Mouse (Mus musculus): ENCODE measurements around the gene Lrfn3.

DNA sequence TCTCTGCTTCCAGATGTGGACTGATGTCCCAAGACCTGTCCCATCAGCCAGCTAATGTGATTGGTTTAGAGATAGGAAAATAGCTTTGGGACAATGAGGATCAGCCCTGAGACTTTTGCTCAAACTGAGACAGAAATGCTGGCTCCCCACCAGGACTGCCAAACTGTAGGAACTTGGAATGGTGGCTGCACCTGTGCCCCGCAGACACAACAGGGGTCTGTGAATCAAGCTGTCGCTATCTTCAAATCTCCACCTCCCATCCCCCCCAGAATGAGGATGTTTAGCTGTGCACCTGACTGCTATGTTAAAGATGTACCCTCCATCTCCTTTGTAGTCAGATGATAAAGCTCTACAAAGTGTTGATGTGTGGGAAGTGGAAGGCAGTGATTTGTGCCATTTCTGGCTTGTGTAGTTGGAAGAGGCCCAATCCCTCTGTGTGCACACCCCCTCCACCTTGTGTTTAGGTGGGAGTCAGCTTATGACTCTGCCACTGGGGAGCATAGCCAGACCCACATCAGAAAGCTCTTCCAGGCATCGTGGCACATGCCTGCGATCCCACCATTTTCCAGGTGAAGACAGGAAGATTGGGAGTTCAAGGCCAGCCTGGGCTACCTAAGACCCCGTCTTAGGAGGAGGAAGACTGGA is 38.1 kb downstream of the Lrfn3 start:
- TF ChIP-seq CTCF (IDR thresholded peaks at IDR 0.05; ENCODE audit: insufficient read depth, low read length) (no peak), POLR2A (IDR thresholded peaks at IDR 0.05; ENCODE audit: borderline replicate concordance, extremely low read depth, low read depth, low read length) (no peak)

All from lung, adult 2 months (tissue).